Mouse (Mus musculus): ENCODE measurements around the gene Syngr1.
A peak's percentile ranks its signal among the peaks of the same experiment; 100 is the strongest.
"Not testable (repeated sequence)": the region's sequence is repeated elsewhere in the genome, so short reads cannot be mapped to it uniquely, and the experiment has no call there.

Gene Syngr1

DNA sequence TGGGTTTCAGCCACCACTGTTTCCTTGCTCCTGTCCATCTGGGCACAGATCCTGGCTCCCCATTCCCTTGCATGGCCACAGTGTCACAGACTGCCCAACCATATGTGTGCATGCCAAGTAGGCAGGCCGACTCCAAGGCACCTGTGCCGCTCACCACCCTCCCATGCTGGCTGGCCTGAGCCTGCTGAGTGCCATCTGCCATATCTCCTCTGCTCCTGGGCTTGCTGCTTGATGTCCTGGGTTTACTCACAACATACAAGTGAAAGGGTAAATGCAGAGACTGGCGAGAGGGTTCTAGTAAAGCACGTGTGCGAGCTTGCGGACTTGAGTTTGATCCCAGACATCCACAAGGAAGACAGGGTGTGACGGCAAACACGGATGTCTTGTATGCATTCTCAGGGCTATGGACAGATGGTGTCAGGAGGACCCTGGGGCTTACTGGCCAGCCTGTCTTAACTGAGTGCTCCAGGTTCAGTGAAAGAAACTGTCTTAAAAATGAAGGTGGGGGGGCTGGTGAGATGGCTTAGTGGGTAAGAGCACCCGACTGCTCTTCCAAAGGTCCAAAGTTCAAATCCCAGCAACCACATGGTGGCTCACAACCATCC is 30.7 kb downstream of the Syngr1 start:
- no peak for DNase-seq

DNA sequence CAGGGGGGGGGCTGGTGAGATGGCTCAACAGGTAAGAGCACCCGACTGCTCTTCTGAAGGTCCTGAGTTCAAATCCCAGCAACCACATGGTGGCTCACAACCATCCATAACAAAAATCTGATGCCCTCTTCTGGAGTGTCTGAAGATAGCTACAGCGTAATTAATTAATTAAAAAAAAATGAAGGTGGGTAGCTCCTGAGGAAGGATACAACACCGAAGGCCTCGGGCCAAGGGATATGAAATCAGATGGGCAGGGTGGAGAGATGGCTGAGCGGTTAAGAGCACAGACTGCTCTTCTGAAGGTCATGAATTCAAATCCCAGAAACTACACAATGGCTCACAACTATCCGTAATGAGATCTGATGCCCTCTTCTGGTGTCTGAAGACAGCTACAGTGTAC is 31.3 kb downstream of the Syngr1 start:
- not testable (repeated sequence) for DNase-seq

DNA sequence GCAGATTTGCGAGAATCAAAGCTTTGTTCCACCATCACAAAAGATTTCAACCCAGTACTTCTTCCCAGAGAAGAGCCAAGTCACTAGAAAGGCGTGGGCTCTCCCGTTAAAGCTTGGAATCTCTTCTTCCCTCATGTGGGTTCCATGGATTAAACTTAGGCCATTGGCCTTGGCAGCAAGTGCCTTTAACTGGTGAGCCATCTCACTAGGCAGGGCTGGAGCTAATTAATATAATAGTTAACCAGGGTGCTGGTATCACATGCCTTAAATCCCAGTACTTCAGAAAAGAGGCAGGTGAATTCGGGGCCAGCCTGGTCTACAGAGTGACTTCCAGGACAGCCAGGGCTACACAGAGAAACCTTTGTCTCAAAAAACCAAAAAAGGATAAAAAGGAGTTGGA is 33.5 kb downstream of the Syngr1 start:
- no peak for DNase-seq

DNA sequence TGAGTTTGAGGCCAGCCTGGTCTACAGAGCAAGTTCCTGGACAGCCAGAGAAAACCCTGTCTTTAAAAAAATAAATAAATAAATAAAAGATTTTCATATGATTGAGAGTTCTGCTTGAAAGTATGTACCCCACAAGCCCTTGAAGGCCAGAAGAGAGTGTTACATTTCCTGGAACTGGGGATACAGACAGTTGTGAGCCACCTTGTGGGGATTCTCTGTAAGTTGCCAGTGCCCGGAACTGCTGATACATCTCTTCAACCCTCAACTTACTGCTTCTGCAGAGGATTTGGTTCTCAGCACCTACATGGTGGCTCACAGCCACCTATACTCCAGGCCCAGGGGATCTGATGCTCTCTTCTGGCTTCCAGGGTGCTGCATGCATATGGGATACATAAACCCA is 36.1 kb downstream of the Syngr1 start:
- no peak for DNase-seq

DNA sequence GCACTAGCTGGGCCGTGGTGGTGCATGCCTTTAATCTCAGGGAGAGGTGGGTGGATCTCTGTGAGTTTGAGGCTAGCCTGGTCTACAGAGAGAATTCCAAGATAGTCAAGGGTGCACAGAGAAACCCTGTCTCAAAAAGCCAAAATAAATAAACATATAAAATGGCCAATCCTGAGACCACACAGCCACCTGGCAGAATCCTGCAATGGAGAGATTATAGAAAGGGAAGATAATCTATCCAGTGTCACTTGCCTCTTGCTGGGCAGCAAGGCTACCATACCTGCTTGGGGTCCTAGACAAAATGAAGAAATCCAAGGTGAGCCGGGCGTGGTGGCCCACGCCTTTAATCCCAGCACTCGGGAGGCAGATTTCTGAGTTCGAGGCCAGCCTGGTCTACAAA is 38.8 kb downstream of the Syngr1 start:
- DNase-seq = no peak

GRCm38 (mm10) chr15:80130689-80131088 is 39.6 kb downstream of the Syngr1 start:
- no peak for DNase-seq

GRCm38 (mm10) chr15:80131421-80131820 is 40.3 kb downstream of the Syngr1 start:
- DNase-seq = no peak

- peak; percentile 20 for DNase-seq
Observed at GRCm38 (mm10) chr15:80132452-80132851, 41.3 kb downstream of the Syngr1 start.

DNA sequence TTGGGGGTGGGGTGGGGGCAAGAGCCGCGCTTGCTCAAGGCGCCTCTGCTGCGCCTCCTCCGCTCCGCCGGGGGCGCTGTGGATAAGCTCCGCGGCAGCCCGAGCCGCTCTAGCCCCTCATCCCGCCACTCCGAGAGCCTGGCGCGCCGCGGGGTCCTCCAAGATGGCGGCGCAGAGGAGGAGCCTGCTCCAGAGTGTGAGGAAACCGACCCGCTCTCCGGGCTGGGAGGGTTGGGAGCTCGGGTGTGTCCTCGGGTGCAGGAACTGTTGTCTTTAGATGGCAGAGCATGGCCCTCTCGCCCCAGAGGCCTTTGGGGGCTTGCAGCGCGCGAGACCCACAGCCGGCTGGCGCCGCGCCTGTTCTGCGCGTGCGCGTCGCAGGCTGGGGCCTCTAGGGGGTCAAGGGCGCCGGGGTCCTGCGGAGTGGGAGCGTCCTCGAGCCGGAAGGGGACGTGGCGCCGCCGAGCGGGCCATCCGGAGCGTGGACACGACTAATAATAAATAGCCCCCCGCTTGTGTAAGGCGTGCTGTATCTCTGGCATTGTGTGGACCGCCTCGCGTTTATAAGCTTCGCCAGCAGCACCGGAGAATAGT is 42.0 kb downstream of the Syngr1 start, which contains the start of gene Tab1:
Gene Tab1, plus strand, starts transcription at position 135 of the 594 bp plus-strand sequence.
- DNase-seq = peak; percentile 92

DNA sequence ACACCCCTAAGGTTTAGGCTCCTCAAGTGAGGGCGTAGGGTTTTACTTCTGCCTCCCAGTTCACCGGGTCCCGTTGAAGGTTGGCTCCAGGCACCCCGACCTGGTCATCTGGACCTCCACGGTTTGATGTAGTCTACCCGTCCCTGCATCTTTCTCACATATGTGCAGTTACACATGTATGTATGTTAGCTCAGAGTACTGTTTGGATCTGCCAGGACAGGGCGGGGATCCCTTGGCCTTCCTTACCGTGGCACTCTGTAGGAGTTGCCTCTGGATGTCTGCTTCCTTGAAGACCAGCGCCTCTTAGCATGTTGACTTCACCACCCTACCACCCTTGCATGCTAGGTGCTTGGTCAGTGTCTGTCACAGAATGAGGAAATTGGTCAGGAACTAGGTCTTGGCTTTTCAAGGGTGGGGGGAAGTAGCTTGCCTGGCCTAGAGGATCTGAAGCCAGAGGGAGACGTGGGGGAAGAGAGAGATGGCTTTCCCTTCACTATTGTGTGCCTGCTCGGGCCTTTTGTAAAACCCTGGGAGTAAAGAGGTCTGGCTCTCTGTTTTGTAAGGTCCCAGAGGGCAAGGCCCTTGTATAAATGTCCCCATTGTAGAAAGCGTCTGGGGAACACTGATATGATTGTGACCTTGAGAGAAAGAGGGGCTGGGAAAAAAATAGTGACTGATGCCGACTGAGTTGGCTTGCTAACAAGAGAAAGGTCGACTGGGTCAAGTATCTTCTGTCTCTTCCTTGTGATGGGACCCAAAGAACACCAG is 42.7 kb downstream of the Syngr1 start:
- peak; percentile 49 for DNase-seq

DNA sequence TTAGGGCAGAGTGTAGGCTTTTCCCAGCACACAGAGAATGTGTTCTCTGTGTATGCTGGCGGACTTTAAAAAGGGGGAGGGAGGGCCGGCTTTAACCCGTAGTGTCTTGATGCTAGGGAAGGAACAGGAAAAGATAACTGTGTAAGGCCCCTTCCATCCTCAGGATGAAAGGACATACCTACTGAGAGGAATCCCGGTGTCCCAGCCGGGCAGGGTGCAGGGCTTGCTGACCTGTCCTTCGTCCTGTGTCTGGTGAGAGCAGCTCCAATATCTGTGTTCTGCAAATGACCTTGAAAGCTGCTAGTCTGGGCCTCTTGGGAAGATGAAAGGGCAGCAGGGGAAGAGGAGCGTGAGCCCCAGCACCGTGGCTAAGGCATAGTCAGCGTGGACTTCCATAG is 43.3 kb downstream of the Syngr1 start:
- no peak for DNase-seq

DNA sequence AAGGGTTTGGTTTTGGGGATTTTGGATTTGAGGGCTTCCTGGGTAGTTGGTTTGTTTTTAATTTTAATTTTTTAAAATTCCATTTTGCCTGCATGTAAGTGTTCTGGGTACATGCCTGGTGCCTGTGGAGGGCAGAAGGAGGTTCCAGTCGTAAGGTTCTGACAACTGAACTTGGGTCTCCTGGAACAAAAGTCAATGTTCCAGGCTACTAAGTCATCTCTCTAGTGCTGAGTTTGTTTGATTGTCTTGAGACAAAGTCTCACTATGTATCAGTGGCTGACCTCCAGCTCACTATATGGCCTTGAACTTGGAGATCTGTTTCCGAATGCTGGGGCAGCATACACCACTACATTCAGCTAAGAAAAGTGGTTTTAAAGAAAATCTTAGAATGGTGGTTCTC is 44.4 kb downstream of the Syngr1 start:
- DNase-seq = no peak

DNA sequence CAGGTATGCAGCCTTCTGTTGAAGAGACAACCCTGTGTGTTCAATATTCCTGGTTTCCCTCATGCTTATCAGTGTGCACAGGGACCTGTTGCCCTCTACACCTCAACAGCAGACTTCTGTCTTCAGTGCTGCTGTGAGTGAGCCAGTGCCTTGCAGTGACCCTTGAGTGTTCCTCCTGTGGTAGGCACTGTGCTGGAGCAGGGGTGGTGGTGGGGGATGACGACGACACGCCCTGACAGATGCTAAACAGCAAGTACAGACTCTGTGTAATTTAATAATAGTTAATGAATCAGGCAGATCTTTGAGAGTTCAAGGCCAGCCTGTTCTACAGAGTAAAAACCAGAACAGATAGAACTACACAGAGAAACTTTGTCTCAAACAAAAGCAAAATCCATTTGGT is 45.5 kb downstream of the Syngr1 start:
- DNase-seq = no peak

DNA sequence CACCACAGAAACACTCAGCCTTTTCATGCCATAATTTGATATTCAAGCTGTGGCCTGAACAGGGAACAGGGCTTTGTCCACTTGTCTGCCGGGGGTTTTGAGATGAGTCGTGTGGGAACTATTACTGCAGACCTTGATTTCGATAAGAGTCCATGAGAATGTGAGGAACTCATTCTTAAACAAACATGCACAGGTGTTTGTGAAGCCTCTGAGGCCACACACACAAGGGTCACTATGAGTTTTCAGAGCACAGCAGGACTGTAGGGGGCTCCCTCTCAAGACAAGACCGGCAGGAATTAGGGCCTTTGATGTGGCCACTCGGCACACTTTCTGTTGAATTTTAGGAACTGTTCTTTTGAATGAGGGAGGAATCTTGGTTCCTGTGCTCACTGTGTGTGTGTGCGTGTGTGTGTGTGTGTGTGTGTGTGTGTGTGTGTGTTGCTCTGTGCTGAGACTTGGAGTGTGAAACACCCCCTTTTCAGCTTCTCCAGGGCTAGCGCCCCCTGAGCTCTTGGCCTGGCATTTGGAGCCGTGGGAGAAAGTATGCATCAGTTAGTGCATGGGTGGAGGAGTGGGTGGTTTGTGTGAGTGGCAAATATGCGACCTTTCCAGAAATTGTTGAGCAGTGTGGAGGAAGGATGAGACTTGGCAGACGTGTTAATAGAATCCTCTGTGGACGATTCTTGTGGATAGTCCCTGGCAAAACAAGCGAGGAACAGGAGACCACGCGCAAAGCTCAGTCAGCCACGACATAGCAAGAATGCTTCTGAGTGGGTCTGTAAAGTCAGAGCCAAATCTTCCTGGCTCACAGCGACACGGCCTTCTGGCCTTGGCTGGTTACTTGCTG is 47.0 kb downstream of the Syngr1 start:
- no peak for DNase-seq

DNA sequence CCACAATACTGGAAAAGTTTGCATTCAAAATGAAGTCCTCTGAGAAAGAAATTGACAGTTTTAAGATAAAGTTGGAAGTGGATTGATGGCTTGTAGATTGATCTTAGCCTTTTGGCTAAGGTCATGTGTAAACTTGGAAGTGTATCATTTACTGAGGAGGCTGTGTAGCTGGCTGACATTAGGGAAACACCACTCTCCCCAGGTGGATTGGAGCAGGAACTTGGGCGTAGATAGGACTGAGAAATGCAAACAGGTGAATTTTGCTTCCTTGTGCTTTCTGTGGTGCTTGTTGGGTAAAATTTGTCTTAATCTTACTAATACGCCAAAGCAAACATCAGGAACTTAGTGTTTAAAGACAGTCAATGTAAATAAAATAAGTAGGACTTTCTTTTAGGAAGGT is 49.2 kb downstream of the Syngr1 start:
- DNase-seq = no peak

- DNase-seq = no peak
Observed at GRCm38 (mm10) chr15:80140878-80141277, 49.7 kb downstream of the Syngr1 start.

- no peak for DNase-seq
Observed at GRCm38 (mm10) chr15:80142130-80142529, 51.0 kb downstream of the Syngr1 start.

DNA sequence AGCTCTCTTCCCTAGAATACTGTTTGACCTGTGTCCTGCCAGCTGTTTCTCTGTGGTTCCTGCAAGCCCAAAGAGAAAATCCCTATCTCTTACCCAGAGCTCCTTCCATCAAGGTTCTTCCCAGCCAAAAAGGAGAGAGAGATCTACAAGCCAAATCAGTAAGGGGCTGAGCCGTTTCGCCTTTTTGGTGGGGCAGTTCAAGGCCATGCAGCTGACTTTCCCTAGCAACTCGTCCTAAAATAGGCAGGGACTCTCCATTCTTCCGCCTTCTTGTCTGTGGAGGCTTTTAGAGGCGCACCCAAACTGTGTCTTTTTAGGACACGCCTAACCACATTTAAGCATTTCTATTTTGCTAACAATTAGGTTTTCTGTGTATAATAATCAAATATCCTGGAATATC is 52.6 kb downstream of the Syngr1 start:
- no peak for DNase-seq

DNA sequence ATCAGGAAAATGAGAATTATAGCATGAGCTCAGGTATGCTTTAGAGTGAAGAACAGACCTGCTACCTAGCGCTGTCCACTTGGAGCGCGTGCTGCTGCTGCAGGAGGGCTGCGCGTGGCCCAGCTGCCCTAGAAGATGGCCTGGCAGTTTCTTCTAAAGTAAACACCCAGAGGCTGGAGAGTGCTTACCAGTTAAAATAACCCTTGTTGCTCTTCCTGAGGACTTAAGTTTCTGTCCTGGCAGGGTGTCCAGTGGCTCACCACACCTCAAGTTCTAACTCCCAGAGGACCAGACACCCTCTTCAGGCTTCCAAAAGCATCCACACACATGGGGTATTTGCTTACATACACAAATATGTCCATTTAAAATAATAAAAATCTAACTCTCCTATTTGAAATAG is 54.3 kb downstream of the Syngr1 start:
- no peak for DNase-seq

DNA sequence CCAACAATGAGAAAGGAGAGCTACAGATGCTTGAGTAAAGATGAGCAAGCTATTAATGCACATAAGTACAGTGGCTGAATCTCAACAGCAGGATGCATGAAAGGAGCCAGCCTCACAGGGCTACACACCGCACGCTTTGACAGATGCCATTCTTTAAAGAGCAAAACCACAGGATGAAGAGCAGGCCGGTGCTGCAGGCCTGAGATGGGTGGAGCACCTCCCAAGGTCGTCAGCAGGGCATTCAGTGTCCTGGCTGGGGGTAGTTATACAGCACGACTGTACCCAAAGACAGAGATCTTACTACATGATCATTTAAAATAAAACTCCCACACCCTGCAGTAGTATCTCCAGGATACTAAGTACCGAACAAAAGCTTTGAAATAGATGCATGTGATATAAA is 55.0 kb downstream of the Syngr1 start:
- no peak for DNase-seq

DNA sequence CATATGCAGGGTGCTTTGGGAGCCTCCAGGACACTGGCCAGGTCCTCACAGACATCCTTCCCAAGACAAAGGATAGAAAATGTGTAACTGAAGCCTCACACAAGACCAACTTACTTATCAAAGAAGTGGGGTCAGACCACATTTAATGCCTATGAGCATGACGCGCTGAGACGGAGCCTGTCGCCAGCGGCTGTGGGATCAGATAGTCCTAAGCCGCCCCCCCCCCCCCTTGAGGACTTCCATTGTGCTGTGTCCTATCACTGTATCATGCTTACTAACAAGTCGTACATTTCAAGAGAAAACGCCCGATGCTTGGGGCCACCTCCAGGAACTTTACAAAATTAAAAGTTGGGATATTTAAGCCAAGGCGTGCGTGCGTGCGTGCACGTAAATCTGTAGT is 56.0 kb downstream of the Syngr1 start:
- DNase-seq = no peak

- no peak for DNase-seq
Observed at GRCm38 (mm10) chr15:80147511-80147910, 56.4 kb downstream of the Syngr1 start.

- no peak for DNase-seq
Observed at GRCm38 (mm10) chr15:80148565-80148964, 57.4 kb downstream of the Syngr1 start.

All from lung, postnatal 36 days (tissue).